Mouse (Mus musculus) neural tube, embryonic 14.5 days (tissue): ENCODE results near the gene Numb. TPM values are rescaled to one million over a fixed set of nuclear protein-coding genes. Genes with fewer than 3 reads are reported as not detected.
"Not testable (repeated sequence)": the region's sequence is repeated elsewhere in the genome, so short reads cannot be mapped to it uniquely, and the experiment has no call there.

Experiments
- ATAC-seq: fragments of 200-750 bp; cut with Nextera tagmentation; 2 replicates; pipeline ENCODE4 v1.8.0; 2017; ENCODE audit warnings: low read depth, mild to moderate bottlenecking, moderate TSS enrichment, moderate library complexity
- H3K27ac ChIP-seq: fragments of 300-500 bp; sonication (generic); 2 replicates; pipeline ENCODE4 v1.5.1; 2014; ENCODE audit warnings: low read depth, mild to moderate bottlenecking, control low read depth, low read length, moderate library complexity, mixed read lengths
- H3K27me3 ChIP-seq: fragments of 300-500 bp; sonication (generic); 2 replicates; pipeline ENCODE4 v1.6.1; 2014; ENCODE audit warnings: low read length; ENCODE audit not compliant: control insufficient read depth, insufficient read depth
- H3K36me3 ChIP-seq: fragments of 300-500 bp; sonication (generic); 2 replicates; pipeline ENCODE4 v1.6.1; 2014; ENCODE audit warnings: low read length, mixed read lengths; ENCODE audit not compliant: control insufficient read depth, insufficient read depth
- H3K4me1 ChIP-seq: fragments of 300-500 bp; sonication (generic); 2 replicates; pipeline ENCODE4 v1.6.1; 2014; ENCODE audit warnings: low read length; ENCODE audit not compliant: control insufficient read depth, insufficient read depth
- H3K4me2 ChIP-seq: fragments of 300-500 bp; sonication (generic); 2 replicates; pipeline ENCODE4 v1.6.1; 2014; ENCODE audit warnings: mild to moderate bottlenecking, low read depth, low read length, control low read depth
- H3K4me3 ChIP-seq: fragments of 300-500 bp; sonication (generic); 2 replicates; pipeline ENCODE4 v1.5.1; 2014; ENCODE audit warnings: low read depth, low read length, control low read depth, mixed read lengths
- H3K9ac ChIP-seq: fragments of 300-500 bp; sonication (generic); replicated peaks from 2 replicates; pipeline ENCODE4 v1.6.1; 2014; ENCODE audit warnings: low read depth, mild to moderate bottlenecking, control low read depth, low read length, mixed read lengths
- H3K9me3 ChIP-seq: fragments of 300-500 bp; sonication (generic); 2 replicates; pipeline ENCODE4 v1.6.1; 2016; ENCODE audit warnings: low read length; ENCODE audit not compliant: control insufficient read depth
- WGBS: fragments of 180-500 bp; shearing (Covaris S2); extraction: QIAGEN DNeasy Blood & Tissue Kit; methylation state at CpG from one replicate; pipeline ENCODE4 v1.1.7; 2014; 5-methylcytosine and 5-hydroxymethylcytosine counted together
- polyA plus RNA-seq: library from polyadenylated mRNA; unstranded; fragments of >200 nt; fragmentation: Nextera tagmentation; extraction: Ambion mirVana; gene quantifications from 2 replicates; pipeline ENCODE4 v1.2.1, GENCODE M21; 2014

Numb gene
- polyA plus RNA-seq, 1 experiment from 2014 or later, result 16.1 TPM

DNA sequence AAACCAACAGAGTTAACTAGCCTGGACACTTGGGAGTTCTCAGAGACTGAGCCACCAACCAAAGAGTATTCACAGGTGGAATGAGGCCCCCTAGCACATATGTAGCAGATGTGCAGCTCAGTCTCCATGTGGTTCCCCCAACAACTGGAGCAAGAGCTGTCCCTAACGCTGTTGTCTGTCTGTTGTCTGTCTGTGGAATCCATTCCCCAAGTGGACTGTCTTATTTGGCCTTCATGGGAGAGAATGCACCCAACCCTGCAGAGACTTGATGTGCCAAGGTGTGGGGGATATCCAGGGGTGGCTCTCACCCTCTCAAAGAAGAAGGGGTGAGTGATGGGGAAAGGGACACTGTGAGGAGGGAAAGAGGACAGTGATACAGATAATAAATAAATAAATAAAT lies 28.8 kb downstream of the Numb start:
- H3K27me3 ChIP-seq, result no peaks in the 10 kb centered on the region
- ATAC-seq, result no peak
- no peaks in the 10 kb centered on the region for H3K9me3 ChIP-seq
- no peak overlapping the region for H3K4me3 ChIP-seq
- 96% methylated on average over 1 of the region's 1 CpGs for WGBS
- no peak overlapping the region for H3K4me2 ChIP-seq
- H3K4me1 ChIP-seq, result no peaks in the 10 kb centered on the region
- no peaks in the 10 kb centered on the region for H3K36me3 ChIP-seq
- H3K9ac ChIP-seq, result no peak overlapping the region
- H3K27ac ChIP-seq, result no peak overlapping the region

DNA sequence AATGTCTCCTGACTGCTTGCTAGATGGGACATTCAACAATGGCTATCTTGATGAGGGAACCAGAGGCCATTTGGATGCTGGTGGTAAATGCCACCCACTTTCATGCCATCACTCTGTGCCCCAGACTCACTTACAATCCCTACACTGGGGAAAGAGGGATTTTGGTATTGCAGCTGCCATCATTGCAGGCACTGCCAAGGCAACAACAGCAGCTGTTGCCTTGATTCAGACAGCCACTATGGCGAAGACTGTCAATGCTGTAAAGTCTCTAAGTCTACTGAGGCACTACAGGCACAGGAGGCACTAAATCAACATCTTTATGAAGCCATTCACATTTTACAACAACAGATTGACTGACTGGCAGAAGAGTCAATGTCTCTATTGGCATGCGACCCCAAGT lies 30.5 kb downstream of the Numb start:
- Histone ChIP-seq H3K27ac (no peak overlapping the region), H3K36me3 (no peaks in the 10 kb centered on the region), H3K4me3 (no peak overlapping the region), H3K9me3 (no peaks in the 10 kb centered on the region), H3K4me1 (no peaks in the 10 kb centered on the region), H3K4me2 (no peak overlapping the region), H3K9ac (no peak overlapping the region), H3K27me3 (no peaks in the 10 kb centered on the region)
- WGBS, result 88% methylated on average over 2 of the region's 2 CpGs
- no peak for ATAC-seq

DNA sequence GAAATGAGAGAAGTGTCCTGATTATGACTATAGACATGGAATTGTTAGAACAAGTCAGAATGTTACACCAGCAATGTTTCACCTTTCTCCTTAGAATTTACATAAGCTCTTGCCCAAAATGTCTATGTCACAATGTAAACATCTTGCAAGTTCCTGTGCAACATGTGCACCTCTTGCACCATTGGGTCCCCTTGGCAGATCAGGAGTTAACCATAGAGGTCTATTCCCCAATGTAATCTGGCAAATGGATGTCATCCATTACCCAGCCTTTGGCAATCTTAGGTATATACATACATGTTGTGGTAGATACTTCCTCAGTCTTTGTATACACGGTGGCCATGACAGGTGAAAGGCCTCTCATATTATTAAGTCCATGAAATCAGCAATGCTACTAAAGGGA lies 32.6 kb downstream of the Numb start:
- no peaks in the 10 kb centered on the region for H3K27me3 ChIP-seq
- WGBS, result 95% methylated on average over 1 of the region's 1 CpGs
- no peak for ATAC-seq
- no peak overlapping the region for H3K4me2 ChIP-seq
- H3K9ac ChIP-seq, result no peak overlapping the region
- no peak overlapping the region for H3K27ac ChIP-seq
- H3K36me3 ChIP-seq, result no peaks in the 10 kb centered on the region
- no peak overlapping the region for H3K4me3 ChIP-seq
- no peaks in the 10 kb centered on the region for H3K4me1 ChIP-seq
- no peaks in the 10 kb centered on the region for H3K9me3 ChIP-seq

DNA sequence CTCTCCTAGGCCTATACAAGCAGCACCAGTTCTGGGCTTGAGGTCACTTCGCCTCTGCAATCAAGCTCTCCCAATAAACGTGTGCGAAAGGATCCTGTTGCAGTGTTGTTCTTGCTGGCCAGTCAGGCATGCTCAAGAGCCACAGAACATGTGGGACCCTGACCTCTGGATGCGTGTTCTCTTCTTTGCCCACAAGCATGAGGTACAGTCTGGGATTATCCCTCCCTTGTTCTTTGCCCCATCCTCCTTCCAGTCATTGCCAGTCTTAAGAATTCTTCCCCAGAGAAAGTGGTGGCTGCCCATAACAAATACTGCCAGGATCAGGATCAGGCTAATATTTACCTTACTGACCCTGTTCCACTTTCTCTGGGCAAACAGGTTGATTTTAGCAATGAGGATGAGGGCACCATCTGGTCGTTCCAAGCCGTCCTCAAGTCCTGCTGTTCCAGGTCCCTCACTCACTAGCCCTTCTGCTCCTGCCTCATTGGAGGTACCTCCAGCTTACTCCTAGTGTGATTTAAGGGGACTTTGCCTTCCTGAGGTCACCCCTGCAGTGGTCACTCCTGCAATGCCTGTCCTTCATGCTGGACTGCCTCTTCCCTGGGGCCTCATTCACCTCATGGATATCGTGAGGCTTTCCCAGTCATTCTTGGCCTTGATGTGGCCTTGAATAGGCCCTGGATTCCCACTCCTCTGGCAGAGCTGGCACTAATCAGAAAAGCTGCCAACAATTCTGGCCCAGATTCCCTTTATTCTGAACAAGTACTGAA lies 36.0 kb downstream of the Numb start:
- Histone ChIP-seq H3K4me2 (no peak overlapping the region), H3K36me3 (no peaks in the 10 kb centered on the region), H3K4me3 (no peak overlapping the region), H3K9ac (no peak overlapping the region), H3K9me3 (no peaks in the 10 kb centered on the region), H3K4me1 (no peaks in the 10 kb centered on the region), H3K27ac (no peak overlapping the region), H3K27me3 (no peaks in the 10 kb centered on the region)
- ATAC-seq, result no peak
- WGBS, result 93% methylated on average over 7 of the region's 7 CpGs

DNA sequence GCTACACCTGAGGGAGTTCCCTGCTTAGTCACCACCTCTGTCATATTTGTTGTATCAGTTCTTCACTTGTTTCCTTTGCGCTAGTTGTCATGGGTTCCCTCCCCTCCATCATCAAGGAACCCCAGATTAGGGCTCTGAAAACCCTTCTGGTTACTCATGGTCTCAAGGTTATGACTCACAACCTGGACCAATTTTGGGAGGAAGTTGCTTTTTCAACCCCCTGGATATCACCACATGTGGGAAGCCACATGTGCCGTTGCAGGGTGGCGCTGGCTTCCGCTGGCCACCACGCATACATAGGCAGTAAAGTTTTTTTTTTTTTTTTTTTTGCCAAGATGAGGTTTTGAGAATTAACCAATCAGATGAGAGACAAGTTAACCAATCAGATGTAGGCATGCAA lies 36.7 kb downstream of the Numb start:
- H3K27me3 ChIP-seq, H3K36me3 ChIP-seq, H3K27ac ChIP-seq, H3K9ac ChIP-seq, ATAC-seq, H3K4me3 ChIP-seq, H3K9me3 ChIP-seq, H3K4me2 ChIP-seq, H3K4me1 ChIP-seq: not testable (repeated sequence)
- 98% methylated on average over 5 of the region's 5 CpGs for WGBS

DNA sequence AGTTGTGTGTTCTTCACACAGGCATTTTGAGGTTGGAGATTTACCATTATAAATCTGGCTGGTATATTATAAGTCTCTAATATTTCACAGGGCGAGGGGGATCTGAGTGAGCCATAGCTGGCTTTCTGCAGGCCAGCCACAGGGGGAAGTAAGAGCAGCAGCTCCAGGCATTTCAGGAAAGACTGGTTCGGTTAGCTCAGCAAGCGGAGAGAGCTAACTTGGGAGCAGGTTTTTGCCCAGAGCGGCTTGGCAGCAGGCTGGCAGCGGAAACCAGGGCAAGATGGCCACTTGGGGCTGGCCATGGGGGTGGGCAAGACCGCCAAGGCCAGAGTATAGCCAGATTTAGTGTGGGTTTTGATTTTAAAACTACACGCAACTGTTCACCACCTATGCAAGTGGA lies 39.2 kb downstream of the Numb start:
- no peak for ATAC-seq
- Histone ChIP-seq H3K4me3 (no peak overlapping the region), H3K4me2 (no peak overlapping the region), H3K9me3 (no peaks in the 10 kb centered on the region), H3K9ac (no peak overlapping the region), H3K27ac (no peak overlapping the region), H3K27me3 (no peaks in the 10 kb centered on the region), H3K36me3 (no peaks in the 10 kb centered on the region), H3K4me1 (no peaks in the 10 kb centered on the region)
- 92% methylated on average over 7 of the region's 7 CpGs for WGBS

DNA sequence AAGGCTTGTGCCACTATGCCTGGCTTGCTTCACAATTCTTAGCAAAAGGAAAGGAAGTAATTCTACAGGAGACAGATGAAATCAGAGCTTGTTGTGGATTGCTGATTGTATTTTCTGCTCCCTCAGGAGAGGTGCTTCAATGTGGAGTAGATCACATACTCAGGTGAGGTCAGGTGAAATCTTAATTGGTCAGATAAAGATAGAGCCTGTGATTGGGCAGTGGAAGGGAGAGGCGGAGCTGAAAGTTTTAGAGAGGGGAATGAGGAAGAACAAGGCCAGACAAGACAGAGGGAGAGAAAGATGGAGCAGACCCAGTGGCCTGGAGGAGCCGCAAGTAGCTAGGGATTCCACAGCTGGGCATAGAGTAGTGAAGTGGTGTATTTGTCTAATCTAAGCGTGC lies 39.6 kb downstream of the Numb start:
- H3K36me3 ChIP-seq, result no peaks in the 10 kb centered on the region
- H3K4me1 ChIP-seq, result no peaks in the 10 kb centered on the region
- H3K27me3 ChIP-seq, result no peaks in the 10 kb centered on the region
- WGBS, result 95% methylated on average over 3 of the region's 3 CpGs
- no peaks in the 10 kb centered on the region for H3K9me3 ChIP-seq
- no peak overlapping the region for H3K4me3 ChIP-seq
- H3K4me2 ChIP-seq, result no peak overlapping the region
- H3K27ac ChIP-seq, result no peak overlapping the region
- ATAC-seq, result no peak
- H3K9ac ChIP-seq, result no peak overlapping the region

DNA sequence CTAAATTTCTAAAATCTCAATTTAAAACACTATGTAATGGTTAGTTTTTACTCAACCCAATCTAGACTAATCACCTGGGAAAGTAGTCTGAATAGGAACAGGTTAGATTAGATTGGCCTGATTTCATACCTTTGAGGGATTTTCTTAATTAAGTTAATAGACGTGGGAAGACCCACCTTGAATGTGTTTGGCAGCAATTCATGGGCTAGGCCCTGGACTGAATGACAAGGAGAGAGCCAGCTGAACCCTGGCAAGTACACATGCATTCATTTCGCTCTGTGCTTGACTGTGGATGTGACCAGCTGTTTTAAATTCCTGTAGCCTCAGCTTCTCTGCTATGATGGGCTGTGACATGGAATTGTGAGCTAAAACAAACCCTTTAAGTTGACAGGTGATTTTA lies 40.8 kb downstream of the Numb start:
- no peak overlapping the region for H3K4me3 ChIP-seq
- no peaks in the 10 kb centered on the region for H3K27me3 ChIP-seq
- H3K9me3 ChIP-seq, result no peaks in the 10 kb centered on the region
- H3K9ac ChIP-seq, result no peak overlapping the region
- no peak for ATAC-seq
- no peaks in the 10 kb centered on the region for H3K4me1 ChIP-seq
- H3K4me2 ChIP-seq, result no peak overlapping the region
- H3K27ac ChIP-seq, result no peak overlapping the region
- H3K36me3 ChIP-seq, result no peaks in the 10 kb centered on the region
- 58% methylated on average over 2 of the region's 2 CpGs for WGBS

DNA sequence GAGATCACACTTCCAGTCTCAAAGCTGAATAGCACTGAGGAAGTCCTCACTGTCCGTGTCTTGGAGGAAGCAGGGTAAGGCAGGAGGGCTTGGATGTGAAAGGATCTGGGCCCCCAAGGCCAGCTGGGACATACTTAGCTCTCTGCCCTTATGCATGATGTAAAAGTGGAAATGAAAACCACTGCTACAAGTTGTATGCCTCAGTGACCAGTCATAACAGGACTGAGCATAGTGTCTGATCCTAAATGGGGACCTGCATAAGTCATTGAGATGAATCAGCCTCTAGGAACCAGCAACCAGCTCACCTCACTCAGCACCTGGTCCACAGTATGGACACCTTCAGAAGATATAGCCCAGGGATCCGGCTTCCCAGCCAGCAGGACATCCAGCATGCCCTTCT lies 46.6 kb downstream of the Numb start:
- 98% methylated on average over 2 of the region's 2 CpGs for WGBS

More for the DNA sequence above, 46.6 kb downstream of the Numb start:
- Histone ChIP-seq H3K4me1 (no peaks in the 10 kb centered on the region), H3K9me3 (no peaks in the 10 kb centered on the region), H3K4me3 (no peak overlapping the region), H3K4me2 (no peak overlapping the region), H3K27me3 (no peaks in the 10 kb centered on the region), H3K27ac (no peak overlapping the region), H3K9ac (no peak overlapping the region), H3K36me3 (no peaks in the 10 kb centered on the region)
- ATAC-seq, result no peak
